Mouse (Mus musculus) small intestine, adult 2 months (tissue): ENCODE data around the gene Lta.

Source experiments
- CTCF ChIP-seq: fragments of 200-500 bp; IDR thresholded peaks from 2 replicates; pipeline ENCODE4 v1.5.1; 2012; ENCODE audit warnings: low read depth, mild to moderate bottlenecking, control low read depth, inconsistent platforms, low read length, moderate library complexity, mixed read lengths; ENCODE audit not compliant: insufficient replicate concordance, insufficient read length; ENCODE audit errors: extremely low read depth
- POLR2A ChIP-seq: fragments of 200-500 bp; IDR thresholded peaks from 2 replicates; pipeline ENCODE4 v1.6.1; 2012; ENCODE audit warnings: low read depth, mild to moderate bottlenecking, control low read depth, inconsistent platforms, low read length, moderate library complexity

DNA sequence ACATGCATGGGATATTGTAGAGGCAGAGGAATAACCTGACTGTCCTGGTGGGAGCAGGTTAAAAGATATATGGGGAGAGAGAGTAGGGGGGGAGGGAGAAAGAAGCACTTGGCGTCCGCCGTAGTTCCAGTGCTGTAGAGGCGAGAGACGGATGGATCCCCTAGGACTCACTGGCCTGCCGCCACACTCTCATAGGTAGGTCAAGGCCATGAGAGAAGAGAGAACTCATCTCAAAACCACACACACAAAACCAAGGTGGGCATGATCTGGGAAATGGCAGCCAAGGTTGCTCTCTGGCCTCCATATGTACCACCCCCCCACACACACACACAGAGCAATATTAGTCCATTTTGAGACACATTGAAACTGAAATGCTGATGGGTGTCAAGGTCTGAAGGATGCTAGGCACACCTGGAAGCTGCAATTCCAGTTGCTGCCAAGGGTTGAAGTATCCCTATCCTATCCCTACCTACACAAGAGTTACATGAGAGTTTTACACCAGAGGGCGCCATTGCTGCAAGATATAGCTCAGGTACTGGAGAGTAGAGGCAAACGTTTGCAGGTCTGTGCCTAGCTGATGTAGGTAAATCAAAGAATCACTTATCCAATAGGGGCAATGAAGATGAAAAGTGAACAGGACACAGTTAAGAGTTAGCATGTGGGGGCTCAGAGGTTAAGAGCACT, 38.7 kb downstream of the Lta start:
- no peak for TF ChIP-seq POLR2A
- peak; percentile 19; the same call in 1 of the 2 replicates for TF ChIP-seq CTCF
